Mouse (Mus musculus) forebrain, embryonic 13.5 days (tissue): ENCODE data around the gene Xirp1. TPM values are rescaled to one million over a fixed set of nuclear protein-coding genes. Genes with fewer than 3 reads are reported as not detected.

Experiments used
- ATAC-seq: fragments of 200-750 bp; cut with Nextera tagmentation; 2 replicates; pipeline ENCODE4 v1.8.0; 2017
- H3K27ac ChIP-seq: fragments of 300-500 bp; sonication (generic); 2 replicates; pipeline ENCODE4 v1.5.1; 2015; ENCODE audit warnings: inconsistent platforms, mild to moderate bottlenecking, moderate library complexity
- H3K27me3 ChIP-seq: fragments of 300-500 bp; sonication (generic); 2 replicates; pipeline ENCODE4 v1.6.1; 2015; ENCODE audit warnings: mild to moderate bottlenecking, inconsistent platforms
- H3K36me3 ChIP-seq: fragments of 300-500 bp; sonication (generic); 2 replicates; pipeline ENCODE4 v1.6.1; 2015; ENCODE audit warnings: mild to moderate bottlenecking, inconsistent platforms; ENCODE audit not compliant: poor library complexity, severe bottlenecking
- H3K4me1 ChIP-seq: fragments of 300-500 bp; sonication (generic); 2 replicates; pipeline ENCODE4 v1.6.1; 2015; ENCODE audit warnings: inconsistent platforms
- H3K4me2 ChIP-seq: fragments of 300-500 bp; sonication (generic); 2 replicates; pipeline ENCODE4 v1.6.1; 2015; ENCODE audit warnings: inconsistent platforms, mild to moderate bottlenecking, moderate library complexity
- H3K4me3 ChIP-seq: fragments of 300-500 bp; sonication (generic); 2 replicates; pipeline ENCODE4 v1.5.1; 2015; ENCODE audit warnings: mild to moderate bottlenecking, inconsistent platforms
- H3K9ac ChIP-seq: fragments of 300-500 bp; sonication (generic); 2 replicates; pipeline ENCODE4 v1.6.1; 2015; ENCODE audit warnings: mild to moderate bottlenecking, inconsistent platforms
- H3K9me3 ChIP-seq: fragments of 300-500 bp; sonication (generic); replicated peaks from 2 replicates; pipeline ENCODE4 v1.6.1; 2016; ENCODE audit warnings: inconsistent platforms
- WGBS: fragments of 180-500 bp; shearing (Covaris S2); methylation state at CpG from one replicate; pipeline ENCODE4 v1.1.7; 2015; 5-methylcytosine and 5-hydroxymethylcytosine counted together
- polyA plus RNA-seq: library from polyadenylated mRNA; unstranded; fragments of >200 nt; fragmentation: Nextera tagmentation; extraction: Ambion mirVana; gene quantifications from 2 replicates; pipeline ENCODE4 v1.2.1, GENCODE M21; 2015

Xirp1 gene
- polyA plus RNA-seq, 1 experiment from 2014 or later = not detected

DNA sequence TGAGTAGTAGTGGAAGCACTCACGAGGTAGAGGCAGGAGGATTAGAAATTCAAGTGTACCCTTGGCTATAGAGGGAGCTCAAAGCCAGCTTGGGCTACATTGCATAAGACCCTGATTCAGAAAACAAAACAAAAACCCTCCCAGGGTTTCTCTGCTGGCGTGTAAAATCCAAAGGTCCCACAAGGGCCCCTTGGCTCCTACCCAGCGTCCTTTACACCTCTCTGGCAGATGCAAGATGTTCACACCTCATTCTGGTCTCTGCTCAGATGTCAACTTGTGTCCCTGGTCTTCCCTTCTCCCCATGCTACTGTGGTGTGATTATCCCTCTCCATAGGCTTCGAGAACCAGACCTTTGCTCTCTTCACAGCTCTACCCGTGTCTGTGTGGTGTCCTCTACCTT lies 22.6 kb downstream of the Xirp1 start:
- WGBS = 84% methylated on average over 5 of the region's 5 CpGs
- Histone ChIP-seq H3K4me1 (peaks cover 18% of the 10 kb centered on the region; the same call in 1 of the 2 replicates), H3K9ac (no peak overlapping the region), H3K4me3 (no peak overlapping the region), H3K27me3 (0 out of 2 replicates have a peak, but pooled peaks cover 3% of the 10 kb centered on the region), H3K4me2 (no peak overlapping the region), H3K36me3 (no peaks in the 10 kb centered on the region), H3K27ac (no peak overlapping the region), H3K9me3 (no peaks in the 10 kb centered on the region)
- ATAC-seq = no peak

DNA sequence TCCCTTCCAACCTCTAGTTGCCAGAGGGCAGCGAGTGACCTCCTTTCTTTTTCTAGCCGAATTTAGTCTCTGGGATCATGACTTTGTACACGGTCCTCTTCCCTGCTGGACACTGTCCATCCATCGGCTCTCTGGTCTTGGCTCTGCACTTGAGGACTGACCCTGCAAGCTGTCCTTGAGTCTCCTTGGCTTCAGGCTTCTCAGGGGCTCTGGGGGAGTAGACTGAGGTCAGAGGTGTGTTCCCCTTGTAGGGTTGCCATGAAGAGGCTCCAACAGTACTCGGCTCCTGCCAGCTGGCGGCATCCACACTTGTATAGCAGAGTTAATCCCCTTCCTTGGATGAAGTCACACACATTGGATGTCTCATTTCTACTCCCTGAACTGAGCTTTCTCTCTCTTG lies 23.8 kb downstream of the Xirp1 start:
- no peak overlapping the region for H3K4me2 ChIP-seq
- H3K4me3 ChIP-seq = no peak overlapping the region
- no peak overlapping the region for H3K27ac ChIP-seq
- 76% methylated on average over 6 of the region's 6 CpGs for WGBS
- H3K36me3 ChIP-seq = no peaks in the 10 kb centered on the region
- H3K27me3 ChIP-seq = 0 out of 2 replicates have a peak, but pooled peaks cover 3% of the 10 kb centered on the region
- peaks cover 17% of the 10 kb centered on the region; the same call in 1 of the 2 replicates for H3K4me1 ChIP-seq
- H3K9me3 ChIP-seq = no peaks in the 10 kb centered on the region
- ATAC-seq = no peak
- H3K9ac ChIP-seq = no peak overlapping the region

GRCm38 (mm10) chr9:119998776-119999175 lies 24.6 kb downstream of the Xirp1 start:
- Histone ChIP-seq H3K27me3 (0 out of 2 replicates have a peak, but pooled peaks cover 3% of the 10 kb centered on the region), H3K9me3 (no peaks in the 10 kb centered on the region), H3K27ac (no peak overlapping the region), H3K9ac (no peak overlapping the region), H3K36me3 (no peaks in the 10 kb centered on the region), H3K4me3 (no peak overlapping the region), H3K4me2 (no peak overlapping the region), H3K4me1 (peaks cover 9% of the 10 kb centered on the region; the same call in 1 of the 2 replicates)
- ATAC-seq = no peak
- WGBS = 72% methylated on average over 1 of the region's 1 CpGs

- no peaks in the 10 kb centered on the region for H3K9me3 ChIP-seq
- no peaks in the 10 kb centered on the region for H3K4me1 ChIP-seq
- no peaks in the 10 kb centered on the region for H3K36me3 ChIP-seq
- peaks cover 3% of the 10 kb centered on the region; the same call in 1 of the 2 replicates for H3K27me3 ChIP-seq
- no peak overlapping the region for H3K4me2 ChIP-seq
- no peak for ATAC-seq
- H3K27ac ChIP-seq = no peak overlapping the region
- H3K4me3 ChIP-seq = no peak overlapping the region
- WGBS = 84% methylated on average over 4 of the region's 4 CpGs
- no peak overlapping the region for H3K9ac ChIP-seq
Observed at GRCm38 (mm10) chr9:119996080-119996479, 27.3 kb downstream of the Xirp1 start.

DNA sequence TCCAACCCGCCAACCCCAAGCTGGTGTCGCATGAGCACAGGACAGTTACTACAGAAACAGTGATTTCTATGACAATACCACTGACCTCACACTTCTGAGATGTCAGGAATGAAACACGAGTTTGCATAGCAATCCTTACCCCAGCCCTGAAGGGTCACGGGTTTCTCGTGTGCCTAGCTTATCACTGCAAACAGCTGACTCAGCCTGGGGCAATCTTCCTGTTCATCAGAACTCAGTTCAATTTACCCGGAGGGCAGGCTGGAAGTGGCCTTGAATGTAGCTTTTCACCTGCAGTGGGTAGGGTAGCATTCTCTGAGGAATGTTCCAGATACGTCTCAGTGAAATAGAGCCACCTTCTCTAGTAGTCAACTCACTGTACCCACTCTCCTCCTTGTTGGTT lies 29.2 kb downstream of the Xirp1 start:
- H3K27me3 ChIP-seq = peaks cover 1% of the 10 kb centered on the region; the same call in 1 of the 2 replicates
- 90% methylated on average over 7 of the region's 7 CpGs for WGBS
- no peak for ATAC-seq

GRCm38 (mm10) chr9:119993092-119993844 lies 30.1 kb downstream of the Xirp1 start:
- Histone ChIP-seq H3K4me3 (no peak overlapping the region), H3K27ac (no peak overlapping the region), H3K9ac (no peak overlapping the region), H3K9me3 (no peaks in the 10 kb centered on the region), H3K4me2 (no peak overlapping the region), H3K36me3 (no peaks in the 10 kb centered on the region), H3K27me3 (no peaks in the 10 kb centered on the region; the same call in 1 of the 2 replicates), H3K4me1 (no peaks in the 10 kb centered on the region)
- no peak for ATAC-seq
- WGBS = 73% methylated on average over 10 of the region's 10 CpGs

More for the DNA sequence above, 29.2 kb downstream of the Xirp1 start:
- no peak overlapping the region for H3K4me2 ChIP-seq
- no peaks in the 10 kb centered on the region for H3K36me3 ChIP-seq
- no peaks in the 10 kb centered on the region for H3K4me1 ChIP-seq
- no peak overlapping the region for H3K9ac ChIP-seq
- no peak overlapping the region for H3K27ac ChIP-seq
- no peak overlapping the region for H3K4me3 ChIP-seq
- no peaks in the 10 kb centered on the region for H3K9me3 ChIP-seq

DNA sequence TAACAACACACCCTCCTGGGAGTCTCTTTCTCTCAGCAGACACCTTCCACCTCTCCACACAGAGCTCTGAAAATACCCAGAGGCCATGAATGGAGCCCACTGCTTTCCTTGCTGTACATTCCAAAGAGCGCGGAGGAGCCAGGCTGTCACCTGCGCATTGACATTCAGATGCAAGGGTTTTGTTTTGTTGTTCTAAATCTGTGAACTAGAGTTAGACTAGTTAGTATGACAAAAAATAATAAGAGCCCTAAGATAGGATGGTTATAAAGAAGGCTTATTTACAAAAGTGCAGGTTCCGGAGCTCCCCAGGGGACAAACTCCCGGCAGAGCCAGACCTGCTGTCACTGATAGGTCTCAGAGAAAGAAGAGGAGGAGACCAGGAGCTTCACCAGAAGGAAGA lies 32.1 kb downstream of the Xirp1 start:
- no peaks in the 10 kb centered on the region for H3K4me1 ChIP-seq
- no peak overlapping the region for H3K4me2 ChIP-seq
- H3K36me3 ChIP-seq = no peaks in the 10 kb centered on the region
- WGBS = 14% methylated on average over 5 of the region's 5 CpGs
- no peak overlapping the region for H3K9ac ChIP-seq
- ATAC-seq = no peak
- H3K27me3 ChIP-seq = no peaks in the 10 kb centered on the region; the same call in 1 of the 2 replicates
- H3K9me3 ChIP-seq = no peaks in the 10 kb centered on the region
- no peak overlapping the region for H3K4me3 ChIP-seq
- no peak overlapping the region for H3K27ac ChIP-seq

DNA sequence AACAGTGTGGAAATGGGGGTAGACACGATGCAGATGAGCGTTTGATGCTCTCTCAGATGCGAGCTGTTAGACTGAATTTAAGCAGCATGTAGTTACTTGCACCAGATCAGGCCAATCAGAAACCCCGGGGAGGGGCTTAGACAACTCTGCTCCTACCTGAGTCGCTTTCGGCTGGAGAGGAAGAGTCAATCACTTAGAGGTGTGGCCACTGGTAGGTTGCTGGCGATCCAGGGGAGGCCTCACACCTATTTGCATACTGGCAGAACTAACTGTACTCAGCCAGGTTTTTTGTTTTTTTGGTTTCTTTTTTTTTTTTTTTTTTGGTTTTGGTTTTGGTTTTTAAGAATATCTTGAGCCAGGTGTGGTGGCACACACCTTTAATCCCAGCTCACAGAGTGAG lies 35.1 kb downstream of the Xirp1 start:
- 47% methylated on average over 7 of the region's 7 CpGs for WGBS
- Histone ChIP-seq H3K9me3 (no peaks in the 10 kb centered on the region), H3K36me3 (no peaks in the 10 kb centered on the region), H3K27ac (no peak overlapping the region), H3K27me3 (peaks cover 9% of the 10 kb centered on the region), H3K4me1 (peaks cover 12% of the 10 kb centered on the region), H3K4me3 (no peak overlapping the region), H3K4me2 (no peak overlapping the region), H3K9ac (no peak overlapping the region)
- ATAC-seq = no peak

DNA sequence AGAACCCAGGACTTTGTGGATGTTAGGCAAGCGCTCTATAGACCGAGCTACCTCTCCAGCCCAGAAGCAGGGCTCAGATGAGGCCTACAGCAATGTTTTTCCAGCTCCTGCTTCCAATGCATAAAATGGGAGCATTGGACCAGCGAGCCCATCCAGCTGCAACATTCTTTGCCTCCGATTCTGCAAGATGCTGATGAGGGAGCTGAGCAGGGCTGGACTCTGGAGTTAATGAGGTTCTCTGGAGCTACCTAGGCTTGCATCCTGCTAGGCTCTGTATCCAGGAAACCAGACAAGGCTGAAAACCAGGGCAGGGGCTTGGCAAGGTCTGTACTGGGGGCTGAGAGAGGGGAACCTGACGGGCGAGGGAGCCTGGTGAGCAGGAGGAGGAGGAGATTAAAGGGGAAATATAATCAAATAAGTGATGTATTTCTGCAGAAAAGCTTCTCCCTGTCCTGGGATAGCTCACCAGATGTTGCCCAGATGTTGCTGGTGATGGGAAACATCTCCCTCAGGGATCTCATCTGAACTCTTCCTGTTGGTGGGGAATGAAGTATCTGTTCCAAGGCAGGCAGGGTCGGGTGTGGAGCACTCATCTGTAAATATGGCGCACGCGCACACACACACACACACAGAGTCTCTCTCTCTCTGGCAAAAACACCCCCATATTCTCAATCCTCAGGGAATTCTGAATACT lies 37.4 kb downstream of the Xirp1 start:
- Histone ChIP-seq H3K4me3 (no peak overlapping the region), H3K4me2 (no peak overlapping the region), H3K27ac (no peak overlapping the region), H3K9me3 (no peaks in the 10 kb centered on the region), H3K36me3 (no peaks in the 10 kb centered on the region), H3K9ac (no peak overlapping the region), H3K4me1 (peaks cover 35% of the 10 kb centered on the region), H3K27me3 (peaks cover 19% of the 10 kb centered on the region)
- no peak for ATAC-seq
- WGBS = 83% methylated on average over 10 of the region's 10 CpGs

- Histone ChIP-seq H3K4me3 (peak within 1 kb of the TSS; percentile 58), H3K9ac (peak within 1 kb of the TSS; percentile 71), H3K9me3 (no peaks in the 10 kb centered on the region), H3K27me3 (peaks cover 19% of the 10 kb centered on the region), H3K4me1 (peaks cover 41% of the 10 kb centered on the region), H3K4me2 (peak within 1 kb of the TSS; percentile 90), H3K36me3 (no peaks in the 10 kb centered on the region), H3K27ac (no peak within 1 kb of the TSS)
- ATAC-seq = no peak
- WGBS = 7% methylated on average over 14 of the region's 14 CpGs
Observed at GRCm38 (mm10) chr9:119984536-119985011, 38.8 kb downstream of the Xirp1 start, which contains the start of gene Csrnp1. Csrnp1 (minus strand) TSS chr9:119984658.

- H3K9me3 ChIP-seq = no peaks in the 10 kb centered on the region
- H3K27ac ChIP-seq = no peak overlapping the region
- WGBS = 1% methylated on average over 52 of the region's 79 CpGs
- peak; percentile 81 for ATAC-seq
- H3K27me3 ChIP-seq = peaks cover 19% of the 10 kb centered on the region
- peaks cover 46% of the 10 kb centered on the region for H3K4me1 ChIP-seq
- peak overlapping the region; percentile 90 for H3K4me2 ChIP-seq
- H3K4me3 ChIP-seq = peak overlapping the region; percentile 58
- peak overlapping the region; percentile 71 for H3K9ac ChIP-seq
- no peaks in the 10 kb centered on the region for H3K36me3 ChIP-seq
Observed at GRCm38 (mm10) chr9:119983585-119984535, 39.5 kb downstream of the Xirp1 start.
